Mouse (Mus musculus) left cerebral cortex, adult 11 months (tissue): ENCODE measurements around the gene Zfp488.

Experiments used
- DNase-seq: peaks from one replicate; pipeline ENCODE4 v3.0.0; 2022; ENCODE audit warnings: low spot score

Zfp488 gene

GRCm38 (mm10) chr14:33978604-33979059, at the start of gene Zfp488:
Gene Zfp488 (minus strand): TSS chr14:33978764.
- DNase-seq: no peak

- no peak for DNase-seq
Measured at GRCm38 (mm10) chr14:34026710-34027109, 48.1 kb upstream of the Zfp488 start.

DNA sequence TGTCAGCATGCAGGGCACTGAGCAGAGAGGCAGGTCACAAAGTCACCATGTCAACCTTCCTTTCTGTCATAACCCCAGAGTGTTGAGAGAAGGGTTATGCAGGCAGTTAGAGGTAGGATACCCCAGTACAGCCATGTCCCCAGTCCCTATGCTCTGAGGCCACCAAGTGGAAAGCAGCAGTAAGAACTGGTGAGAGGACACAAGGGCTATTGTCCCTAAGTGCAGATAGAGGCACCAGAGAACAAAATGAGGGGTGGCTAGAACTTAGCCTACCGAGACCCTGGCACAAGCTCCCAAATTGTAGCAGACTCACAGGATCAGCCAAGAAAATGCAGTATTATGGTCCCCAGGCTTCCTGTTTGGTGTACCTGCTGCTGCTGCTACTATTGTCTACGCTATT, 38.4 kb upstream of the Zfp488 start:
- no peak for DNase-seq

DNA sequence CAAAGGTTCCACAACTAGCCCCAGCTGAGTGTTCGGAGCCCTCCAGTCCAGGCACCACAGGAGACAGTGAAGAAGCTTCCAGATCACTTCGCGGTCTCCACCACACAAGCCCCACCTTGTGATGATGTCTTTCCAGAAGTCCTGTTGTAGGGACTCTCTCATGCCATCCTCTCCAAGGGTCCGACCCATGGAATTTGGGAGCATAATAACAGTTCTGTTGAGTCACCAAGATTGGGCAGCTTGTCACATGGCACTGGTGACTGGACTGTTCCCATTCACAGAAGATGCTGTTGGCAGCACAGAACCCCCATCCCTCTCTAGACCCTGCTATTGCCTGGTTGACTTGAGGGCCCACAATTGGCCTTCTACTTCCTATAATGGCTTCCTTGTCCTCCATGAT, 37.8 kb upstream of the Zfp488 start, which contains the start of gene Gm5460:
TSS of gene Gm5460 (plus strand) at position 378 of the 400 bp plus-strand sequence.
- DNase-seq: no peak

DNA sequence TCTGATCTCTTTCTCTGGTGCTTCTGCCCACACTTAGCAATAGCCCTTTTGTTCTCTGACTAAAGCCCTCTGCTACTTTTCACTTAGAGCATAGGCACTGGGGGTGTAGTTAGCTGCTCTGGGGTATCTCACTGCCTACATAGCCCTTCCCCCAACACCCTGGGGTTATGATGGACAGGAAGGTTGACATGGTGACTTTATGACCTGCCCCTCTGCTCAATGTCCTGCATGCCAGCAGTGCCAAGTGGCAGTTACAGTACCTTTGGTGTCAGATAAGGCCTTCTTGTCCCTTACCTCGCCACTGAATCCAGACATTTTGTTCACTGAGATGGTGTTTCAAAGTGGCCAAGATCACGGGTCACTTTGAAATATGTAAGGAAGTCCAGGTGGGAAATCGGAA, 36.5 kb upstream of the Zfp488 start, which contains the start of gene Gm30083:
TSS of gene Gm30083 (minus strand) at position 120 of the 400 bp plus-strand sequence.
- no peak for DNase-seq

DNA sequence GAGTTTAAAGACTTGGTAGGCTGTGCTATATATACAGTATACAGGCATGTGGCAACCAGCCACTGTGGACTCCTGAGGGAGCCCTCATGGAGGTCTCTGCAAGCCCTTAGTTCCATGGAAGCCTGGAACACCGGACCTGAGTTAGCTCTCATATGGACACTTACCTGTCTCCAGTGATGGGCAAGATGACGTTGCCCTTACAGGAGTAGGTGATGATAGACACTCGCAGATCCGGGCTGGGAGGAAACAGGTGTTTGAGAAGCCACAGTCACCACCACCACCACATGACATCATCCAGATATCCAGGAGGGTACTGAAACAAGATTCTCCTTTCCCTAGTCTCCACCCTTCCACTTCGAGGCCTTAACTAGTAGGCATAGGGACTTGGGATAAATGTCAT, 23.8 kb upstream of the Zfp488 start:
- no peak for DNase-seq

DNA sequence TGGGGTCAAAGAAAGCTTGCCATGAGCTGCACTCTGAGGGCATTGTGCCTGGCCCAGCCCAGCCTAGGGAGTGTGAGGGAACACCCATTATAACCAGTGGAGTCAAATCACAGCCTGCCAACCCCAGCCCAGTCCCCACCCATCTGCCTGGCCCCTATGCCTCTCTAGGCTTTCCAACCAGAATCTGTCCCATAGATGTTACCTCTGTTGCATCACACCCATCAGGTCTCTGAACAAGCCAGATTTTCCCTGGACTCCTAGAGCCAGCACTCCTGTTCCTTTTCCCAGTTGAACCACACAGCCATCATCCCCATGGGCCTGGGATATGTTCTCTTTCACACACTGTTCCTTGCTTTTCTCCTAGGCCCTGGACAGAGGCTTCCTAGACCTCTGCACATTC, 22.9 kb upstream of the Zfp488 start:
- DNase-seq: no peak

- no peak for DNase-seq
Measured at GRCm38 (mm10) chr14:34000076-34000475, 21.5 kb upstream of the Zfp488 start.

GRCm38 (mm10) chr14:33997427-33997826, 18.9 kb upstream of the Zfp488 start:
- DNase-seq: no peak

GRCm38 (mm10) chr14:33993521-33994289, 15.1 kb upstream of the Zfp488 start:
- DNase-seq: no peak

- no peak for DNase-seq
Measured at GRCm38 (mm10) chr14:33993051-33993450, 14.5 kb upstream of the Zfp488 start.

- DNase-seq: no peak
Measured at GRCm38 (mm10) chr14:33991971-33992370, 13.4 kb upstream of the Zfp488 start.

- DNase-seq: no peak
Measured at GRCm38 (mm10) chr14:33989201-33989600, 10.6 kb upstream of the Zfp488 start.

DNA sequence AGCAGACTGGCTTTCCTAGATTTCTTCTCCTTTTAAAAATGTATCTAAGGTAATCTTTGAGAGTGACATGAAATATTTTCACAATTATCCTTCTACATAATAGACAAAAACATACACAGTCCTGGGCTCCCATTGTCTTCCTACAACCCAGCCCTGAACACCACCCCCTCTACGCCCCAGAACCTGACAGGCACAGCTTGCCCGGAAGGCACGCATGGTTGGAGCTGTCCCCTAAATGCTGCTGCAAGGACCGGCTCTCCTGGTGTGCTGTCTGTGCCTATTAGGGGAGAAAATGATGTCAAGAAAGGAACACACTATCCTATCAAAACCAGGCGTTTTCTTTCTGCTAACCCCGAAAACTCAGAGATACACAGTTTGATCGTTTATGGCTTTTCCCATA, 816 bp downstream of the Zfp488 start:
- no peak for DNase-seq

DNA sequence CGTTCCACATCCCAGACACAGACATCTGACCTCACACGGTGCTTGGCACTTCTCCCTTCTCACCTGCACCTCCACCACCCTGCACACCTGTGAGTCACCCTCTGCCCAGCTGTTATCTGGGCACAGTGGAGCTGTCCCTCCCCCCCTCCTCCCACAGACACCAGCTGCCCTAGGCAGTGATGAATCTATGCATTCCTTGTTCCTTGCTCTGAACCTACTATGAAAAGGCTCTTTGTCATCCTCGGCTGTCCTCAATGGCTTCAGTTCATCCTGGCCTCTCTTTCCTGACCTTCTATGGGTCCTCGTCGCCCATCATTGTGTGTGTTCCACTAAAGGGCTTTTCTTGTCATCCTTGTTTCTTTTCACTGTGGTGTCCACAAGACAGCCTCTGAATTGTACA, 3.8 kb downstream of the Zfp488 start:
- peak; percentile 26 for DNase-seq

DNA sequence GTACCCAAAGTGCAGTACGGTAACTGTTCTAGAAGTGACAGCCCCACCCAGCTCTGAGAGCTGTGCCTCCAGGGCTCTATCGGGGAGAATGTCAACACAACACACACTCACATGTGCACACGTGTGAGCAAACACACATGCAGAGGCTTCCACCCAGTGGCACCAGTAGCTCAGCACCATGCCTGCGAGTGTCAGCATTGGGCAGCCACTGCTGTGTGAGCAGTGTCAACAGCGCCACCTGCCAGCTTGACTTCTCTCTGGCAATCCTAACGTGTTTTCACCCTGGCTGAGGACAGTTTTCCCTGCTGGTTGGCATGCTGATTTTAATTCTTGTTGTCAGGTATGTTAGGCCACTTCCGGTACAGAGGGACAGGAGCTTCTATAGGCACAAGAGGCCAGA, 5.9 kb downstream of the Zfp488 start:
- DNase-seq: no peak

GRCm38 (mm10) chr14:33965675-33966074, 12.9 kb downstream of the Zfp488 start:
- no peak for DNase-seq

- peak; percentile 40 for DNase-seq
Measured at GRCm38 (mm10) chr14:33959341-33959740, 19.2 kb downstream of the Zfp488 start.

DNA sequence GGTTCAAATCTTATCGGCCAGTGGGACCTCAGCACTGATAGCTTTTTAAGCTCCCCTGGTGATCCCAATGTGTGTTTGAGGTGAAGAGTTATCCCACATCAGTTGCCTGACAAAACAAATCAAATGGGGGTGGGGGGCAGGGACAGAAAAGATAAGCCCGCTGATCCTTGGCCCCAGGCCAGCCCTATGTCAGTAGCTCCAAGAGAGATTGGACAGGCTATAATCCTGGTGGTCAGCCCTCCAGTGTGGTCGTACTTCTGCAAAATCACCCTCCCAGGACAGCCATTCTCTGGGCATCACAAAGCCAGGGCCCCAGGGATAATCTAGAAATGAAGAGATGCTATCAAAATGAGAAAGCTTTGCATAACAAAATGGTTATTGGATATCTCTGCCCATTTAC, 19.7 kb downstream of the Zfp488 start:
- DNase-seq: no peak

- DNase-seq: no peak
Measured at GRCm38 (mm10) chr14:33958186-33958585, 20.4 kb downstream of the Zfp488 start.

- DNase-seq: no peak
Measured at GRCm38 (mm10) chr14:33956055-33956454, 22.5 kb downstream of the Zfp488 start.

DNA sequence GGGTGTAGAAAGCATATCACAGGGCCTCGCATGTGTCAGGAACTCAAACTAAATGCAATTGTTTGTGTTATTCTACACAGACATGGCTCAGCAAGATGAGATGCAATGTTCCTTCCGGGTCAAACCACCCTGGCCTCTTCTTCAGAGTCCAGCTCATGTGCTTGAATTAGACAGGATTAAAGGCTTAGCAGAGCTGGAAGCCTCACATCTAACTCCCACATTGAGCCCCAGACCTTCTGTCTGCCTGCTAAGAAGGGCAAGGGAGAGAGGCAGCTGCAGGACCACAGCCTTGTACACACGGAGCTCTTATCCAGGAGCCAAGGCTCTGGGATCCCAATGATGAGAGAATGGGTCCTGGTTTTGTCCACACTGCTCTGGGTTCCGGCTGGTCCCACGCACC, 24.8 kb downstream of the Zfp488 start, which contains the start of gene Rbp3:
TSS of gene Rbp3 (plus strand) at position 243 of the 400 bp plus-strand sequence.
- no peak for DNase-seq

DNA sequence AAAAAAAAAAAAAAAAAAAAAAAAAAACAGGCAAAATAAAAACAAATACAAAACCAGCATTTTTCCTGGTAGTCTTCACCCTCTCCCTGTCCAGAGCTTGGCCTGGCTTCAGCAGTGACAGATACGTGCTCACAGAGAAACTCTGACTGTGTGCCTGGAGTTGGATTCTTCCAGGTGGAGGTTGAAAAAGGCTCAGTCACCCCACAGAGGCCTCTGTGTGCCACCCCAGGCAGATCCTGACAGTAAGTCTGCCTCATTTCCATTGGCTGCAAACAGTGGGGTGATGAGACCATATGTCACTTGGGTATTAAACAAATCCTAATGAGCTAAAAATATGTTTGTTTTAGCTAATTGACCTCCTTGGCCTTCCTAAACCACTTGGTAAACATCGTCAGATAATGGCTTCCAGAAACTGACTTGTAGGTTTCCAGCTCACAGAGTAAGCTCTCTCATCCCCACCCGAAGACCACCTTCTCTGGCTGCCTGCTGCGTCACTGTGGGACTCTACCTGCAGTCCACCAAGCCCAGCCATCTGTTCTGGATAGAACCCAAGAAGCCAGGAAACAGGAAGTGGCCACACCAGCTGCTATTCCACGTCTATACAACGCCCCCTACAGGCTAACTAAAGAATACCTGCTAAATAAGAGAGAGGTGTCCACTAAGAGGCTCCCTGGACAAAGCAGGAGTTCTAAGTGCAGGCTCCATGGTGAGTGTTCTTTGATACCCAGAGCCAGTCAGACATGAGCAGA, 26.2 kb downstream of the Zfp488 start:
- no peak for DNase-seq
